Comparison of ENCODE assay signal across 13 mouse cellular contexts in genomic region chr10:96238850-96239249, GRCm38 (mm10).
A peak's percentile ranks its signal among the peaks of the same experiment; 100 is the strongest.
DNase-seq lines count a peak whose midpoint lies in the region; ATAC-seq and TF ChIP-seq lines count a peak whose summit lies in the region.
"Had no signal": no experiment of that assay in that cellular context is flagged by ENCODE, and none has a peak within 500 bp of the region (broad histone marks: within the 10 kb centered on the region; RNA-seq: fewer than 3 reads in every experiment).

No protein-coding gene starts in this region.

- dilution Hi-C loops in CH12.LX (cut with MboI; ENCODE audit: extremely low pct_ligation_motif_present, extremely low pct_unique_long_range_greater_than_20kb, low sequenced_read_pairs) = no loop called here

- H3K27me3 ChIP-seq in intestine, embryonic 16.5 days (replicated peaks; ENCODE audit: control insufficient read depth, insufficient read depth, low read length) = no peaks in the 10 kb centered on the region
- H3K27me3 ChIP-seq in intestine, embryonic 15.5 days (replicated peaks) = no peaks in the 10 kb centered on the region
- no peaks in the 10 kb centered on the region for H3K27me3 ChIP-seq in CH12.LX (replicated peaks)
- H3K27me3 ChIP-seq: liver, embryonic 13.5 days had no signal

- TF ChIP-seq EP300 in CH12.LX (IDR thresholded peaks at IDR 0.05; ENCODE audit: low read length) = peak; percentile 49; the same call in 1 of the 2 replicates

- H3K36me3 ChIP-seq in intestine, embryonic 16.5 days (ENCODE audit: control insufficient read depth, insufficient read depth, low read length) = no peaks in the 10 kb centered on the region
- no peaks in the 10 kb centered on the region for H3K36me3 ChIP-seq in intestine, embryonic 15.5 days
- H3K36me3 ChIP-seq in CH12.LX (replicated peaks in 1 of 2; ENCODE audit: control insufficient read depth in 1 of 2, insufficient read depth in 1 of 2, low read length in 1 of 2) = no peaks in the 10 kb centered on the region
- H3K36me3 ChIP-seq: liver, embryonic 13.5 days had no signal

- H3K79me2 ChIP-seq in CH12.LX (replicated peaks; ENCODE audit: control insufficient read depth, extremely low read depth, insufficient read depth, poor library complexity, severe bottlenecking) = no peaks in the 10 kb centered on the region

- in situ Hi-C loops in CH12.LX (cut with MboI; ENCODE audit: low pct_ligation_motif_present, low pct_unique_long_range_greater_than_20kb, low sequenced_read_pairs) = no loop called here

- peak; percentile 76 for ATAC-seq in intestine, embryonic 16.5 days
- ATAC-seq in intestine, embryonic 15.5 days = no peak
- peak; percentile 43 for ATAC-seq in common myeloid progenitor, adult 5-6 weeks (replicated peaks; ENCODE audit: low read depth, poor library complexity, severe bottlenecking)
- peak; percentile 40; the same call in 1 of the 2 replicates for ATAC-seq in megakaryocyte, adult 5-6 weeks (ENCODE audit: poor library complexity, severe bottlenecking)

- no peak overlapping the region for H3K4me2 ChIP-seq in intestine, embryonic 16.5 days (ENCODE audit: low read depth, low read length)
- no peak overlapping the region for H3K4me2 ChIP-seq in intestine, embryonic 15.5 days (replicated peaks)
- H3K4me2 ChIP-seq in CH12.LX (ENCODE audit: insufficient read depth, low read depth, poor library complexity, severe bottlenecking) = no peak overlapping the region
- H3K4me2 ChIP-seq: hindbrain, embryonic 14.5 days; liver, embryonic 13.5 days had no signal

- 63% methylated on average over 3 of the region's 3 CpGs for WGBS in intestine, embryonic 16.5 days
- WGBS in intestine, embryonic 15.5 days = 63% methylated on average over 3 of the region's 3 CpGs

- no peak overlapping the region for H3K4me3 ChIP-seq in intestine, embryonic 16.5 days (ENCODE audit: low read length)
- no peak overlapping the region for H3K4me3 ChIP-seq in intestine, embryonic 15.5 days (replicated peaks)
- H3K4me3 ChIP-seq in CH12.LX (replicated peaks in 1 of 3; ENCODE audit: low read depth in 2 of 3, low read length in 2 of 3, poor library complexity in 1 of 3) = no peak overlapping the region
- H3K4me3 ChIP-seq: erythroblast, embryonic 14.5 days; liver, embryonic 13.5 days had no signal

- TF ChIP-seq POLR2A in CH12.LX (IDR thresholded peaks at IDR 0.05; ENCODE audit: low read depth, low read length) = no peak

- TF ChIP-seq CTCF in CH12.LX (conservative IDR thresholded peaks at IDR 0.05 in 1 of 2, IDR thresholded peaks at IDR 0.05 in 1 of 2; ENCODE audit: low read depth in 2 of 2, low read length in 2 of 2) = no peak

- peak; percentile 9 for DNase-seq in CH12.LX (ENCODE audit: extremely low read depth)
- DNase-seq in yolk sac, embryonic 10.5 days (ENCODE audit: low spot score) = no peak
- DNase-seq in thymus, postnatal 14 days = no peak
- DNase-seq in thymus, postnatal 36 days = no peak
- DNase-seq: cerebellum, adult 9-10 months; embryo, embryonic 11 days; liver, embryonic 13.5 days had no signal

- H3K9ac ChIP-seq in intestine, embryonic 16.5 days (ENCODE audit: low read depth, low read length) = no peak overlapping the region
- H3K9ac ChIP-seq in intestine, embryonic 15.5 days = no peak overlapping the region
- no peak overlapping the region for H3K9ac ChIP-seq in CH12.LX (ENCODE audit: insufficient read depth, low read depth)
- H3K9ac ChIP-seq: hindbrain, embryonic 14.5 days; liver, embryonic 13.5 days had no signal

- no peak for TF ChIP-seq RAD21 in CH12.LX (IDR thresholded peaks at IDR 0.05; ENCODE audit: low read depth, low read length)

- no peaks in the 10 kb centered on the region for H3K9me3 ChIP-seq in intestine, embryonic 16.5 days (ENCODE audit: control insufficient read depth, low read length)
- H3K9me3 ChIP-seq in intestine, embryonic 15.5 days = no peaks in the 10 kb centered on the region
- peaks cover 3% of the 10 kb centered on the region for H3K9me3 ChIP-seq in CH12.LX (replicated peaks; ENCODE audit: low read length)
- H3K9me3 ChIP-seq: liver, embryonic 13.5 days had no signal

- H3K27ac ChIP-seq in intestine, embryonic 16.5 days (ENCODE audit: low read length) = no peak overlapping the region
- H3K27ac ChIP-seq in intestine, embryonic 15.5 days = no peak overlapping the region
- H3K27ac ChIP-seq in CH12.LX (ENCODE audit: insufficient read depth, low read depth) = no peak overlapping the region
- H3K27ac ChIP-seq: hindbrain, embryonic 14.5 days; liver, embryonic 13.5 days had no signal

- peaks cover 4% of the 10 kb centered on the region for H3K4me1 ChIP-seq in intestine, embryonic 16.5 days (ENCODE audit: control insufficient read depth, insufficient read depth, low read length)
- H3K4me1 ChIP-seq in intestine, embryonic 15.5 days (replicated peaks) = no peaks in the 10 kb centered on the region
- peaks cover 9 to 24% of the 10 kb centered on the region in 2 experiments for H3K4me1 ChIP-seq in CH12.LX (ENCODE audit: control insufficient read depth in 1 of 2, insufficient read depth in 2 of 2)
- H3K4me1 ChIP-seq: liver, embryonic 13.5 days had no signal

TF ChIP-seq in CH12.LX, 34 proteins besides CTCF, POLR2A, EP300 and RAD21:
- TF ChIP-seq HCFC1 (IDR thresholded peaks at IDR 0.05; ENCODE audit: low read depth, low read length) (no peak), GABPA (IDR thresholded peaks at IDR 0.05; ENCODE audit: insufficient replicate concordance, low read depth, low read length) (no peak), SIN3A (IDR thresholded peaks at IDR 0.05; ENCODE audit: low read length) (0 out of 2 replicates have a peak, but pooled peaks have one; percentile 28), ETS1 (conservative IDR thresholded peaks at IDR 0.05; ENCODE audit: low read depth, low read length) (peak; percentile 63), RCOR1 (conservative IDR thresholded peaks at IDR 0.05; ENCODE audit: low read depth, low read length) (0 out of 2 replicates have a peak, but pooled peaks have one; percentile 32), TCF12 (IDR thresholded peaks at IDR 0.05; ENCODE audit: low read depth, low read length) (peak; percentile 57; the same call in 1 of the 2 replicates), MEF2A (IDR thresholded peaks at IDR 0.05; ENCODE audit: borderline replicate concordance, low read depth, low read length) (peak; percentile 59; the same call in 1 of the 2 replicates), PAX5 (IDR thresholded peaks at IDR 0.05; ENCODE audit: low read length) (no peak), JUN (IDR thresholded peaks at IDR 0.05; ENCODE audit: insufficient read depth, low read depth, low read length) (peak; percentile 47; the same call in 1 of the 2 replicates), ZKSCAN1 (IDR thresholded peaks at IDR 0.05; ENCODE audit: borderline replicate concordance, low read depth, low read length) (no peak), JUND (conservative IDR thresholded peaks at IDR 0.05; ENCODE audit: low read depth, low read length) (0 out of 2 replicates have a peak, but pooled peaks have one; percentile 31)
